Mouse (Mus musculus): ENCODE data around the gene Slc39a7.
A peak's percentile ranks its signal among the peaks of the same experiment; 100 is the strongest.
"Not testable (repeated sequence)": the region's sequence is repeated elsewhere in the genome, so short reads cannot be mapped to it uniquely, and the experiment has no call there.

Gene Slc39a7

DNA sequence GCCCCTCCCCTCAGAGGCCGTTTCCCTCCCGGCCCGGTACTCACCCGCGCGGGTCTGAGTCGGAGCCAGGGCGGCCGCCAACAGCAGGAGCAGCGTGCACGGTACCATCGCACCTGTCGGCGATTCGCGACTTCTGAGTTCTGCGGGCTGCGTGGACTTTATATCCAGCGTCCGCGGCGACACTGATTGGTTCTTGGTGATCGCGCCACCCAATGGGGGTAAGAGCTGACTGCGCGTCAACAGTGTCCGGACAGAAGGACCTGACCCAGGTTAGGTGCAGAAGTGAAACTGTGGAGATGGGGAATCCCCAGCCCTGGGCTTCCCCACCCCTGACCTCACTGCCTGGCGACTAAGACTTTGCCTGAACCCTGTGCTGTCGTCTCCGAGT is 31.3 kb downstream of the Slc39a7 start, which contains the start of gene H2-K1:
H2-K1 (minus strand) TSS at position 198 of the 388 bp plus-strand sequence.
- DNase-seq (ENCODE audit: low read depth, low spot score): peak; percentile 82

DNA sequence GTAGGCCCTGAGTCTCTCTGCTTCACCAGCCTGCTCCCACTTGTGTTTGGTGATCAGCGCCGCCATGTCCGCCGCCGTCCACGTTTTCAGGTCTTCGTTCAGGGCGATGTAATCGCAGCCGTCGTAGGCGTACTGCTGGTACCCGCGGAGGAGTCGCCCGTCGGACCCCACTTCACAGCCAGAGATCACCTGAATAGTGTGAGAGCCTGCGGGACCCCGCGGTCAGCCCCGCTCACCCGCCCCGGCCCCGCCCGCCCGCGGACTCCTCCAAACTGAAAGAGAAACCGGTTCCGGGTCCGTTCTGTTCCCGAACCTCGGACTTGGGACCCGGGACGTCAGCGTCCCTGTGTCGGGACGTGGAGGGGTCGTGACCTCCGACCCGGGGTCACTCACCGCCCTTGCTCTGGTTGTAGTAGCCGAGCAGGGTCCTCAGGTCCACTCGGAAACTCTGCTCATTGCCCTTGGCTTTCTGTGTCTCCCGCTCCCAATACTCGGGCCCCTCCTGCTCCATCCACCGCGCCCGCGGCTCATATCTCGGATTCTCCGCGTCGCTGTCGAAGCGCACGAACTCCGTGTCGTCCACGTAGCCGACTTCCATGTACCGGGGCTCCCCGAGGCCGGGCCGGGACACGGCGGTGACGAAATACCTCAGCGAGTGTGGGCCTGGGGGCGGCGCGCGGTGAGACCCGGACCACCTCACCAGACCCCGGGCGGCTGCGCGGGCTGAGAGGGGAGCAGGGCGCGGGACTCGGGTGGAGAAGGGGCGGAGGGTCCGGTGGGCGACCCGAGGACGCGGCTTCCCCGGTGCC is 31.9 kb downstream of the Slc39a7 start:
- no peak for DNase-seq (ENCODE audit: low read depth, low spot score)

GRCm38 (mm10) chr17:33998697-33999096 is 32.8 kb downstream of the Slc39a7 start:
- DNase-seq (ENCODE audit: low read depth, low spot score): not testable (repeated sequence)

- DNase-seq (ENCODE audit: low read depth, low spot score): not testable (repeated sequence)
Observed at GRCm38 (mm10) chr17:33997025-33997424, 34.5 kb downstream of the Slc39a7 start.

DNA sequence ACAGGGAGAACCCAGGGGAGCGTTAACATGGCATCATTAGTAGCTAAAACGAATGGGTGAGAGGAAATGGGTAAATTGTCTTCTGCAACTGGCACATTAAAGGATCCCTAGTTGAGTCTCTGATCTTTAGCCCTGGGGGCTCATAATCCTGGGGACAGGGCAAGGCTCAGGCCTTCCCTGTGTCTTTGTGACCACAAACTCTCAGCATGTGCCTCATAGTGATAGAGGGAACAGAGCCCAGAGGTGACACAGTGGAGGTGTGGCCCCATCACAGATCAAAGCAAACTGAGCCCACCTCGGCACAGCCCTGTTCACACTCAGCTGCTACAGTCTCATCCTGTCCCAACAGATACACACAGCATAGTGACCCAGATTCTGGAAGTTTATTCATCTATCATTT is 35.8 kb downstream of the Slc39a7 start:
- no peak for DNase-seq (ENCODE audit: low read depth, low spot score)

DNA sequence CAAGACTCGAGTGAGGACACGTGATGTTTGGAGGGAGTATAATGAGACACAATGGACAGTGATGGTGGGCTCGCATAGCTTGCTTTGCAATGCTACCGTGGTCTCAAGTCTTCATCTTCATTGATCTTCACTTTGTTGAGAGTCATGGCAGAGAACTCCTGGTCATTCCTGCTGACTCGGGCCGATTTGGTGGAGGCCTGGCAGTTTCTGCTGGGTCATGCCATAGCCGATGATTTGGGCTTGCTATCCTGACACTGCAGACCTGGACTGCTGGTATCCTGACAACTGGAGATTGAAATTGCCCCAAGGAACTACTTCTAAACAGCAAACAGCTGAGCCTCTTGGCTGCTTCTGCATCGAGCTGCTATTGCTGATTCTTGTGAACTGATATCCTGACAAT is 36.5 kb downstream of the Slc39a7 start:
- DNase-seq (ENCODE audit: low read depth, low spot score): no peak

DNA sequence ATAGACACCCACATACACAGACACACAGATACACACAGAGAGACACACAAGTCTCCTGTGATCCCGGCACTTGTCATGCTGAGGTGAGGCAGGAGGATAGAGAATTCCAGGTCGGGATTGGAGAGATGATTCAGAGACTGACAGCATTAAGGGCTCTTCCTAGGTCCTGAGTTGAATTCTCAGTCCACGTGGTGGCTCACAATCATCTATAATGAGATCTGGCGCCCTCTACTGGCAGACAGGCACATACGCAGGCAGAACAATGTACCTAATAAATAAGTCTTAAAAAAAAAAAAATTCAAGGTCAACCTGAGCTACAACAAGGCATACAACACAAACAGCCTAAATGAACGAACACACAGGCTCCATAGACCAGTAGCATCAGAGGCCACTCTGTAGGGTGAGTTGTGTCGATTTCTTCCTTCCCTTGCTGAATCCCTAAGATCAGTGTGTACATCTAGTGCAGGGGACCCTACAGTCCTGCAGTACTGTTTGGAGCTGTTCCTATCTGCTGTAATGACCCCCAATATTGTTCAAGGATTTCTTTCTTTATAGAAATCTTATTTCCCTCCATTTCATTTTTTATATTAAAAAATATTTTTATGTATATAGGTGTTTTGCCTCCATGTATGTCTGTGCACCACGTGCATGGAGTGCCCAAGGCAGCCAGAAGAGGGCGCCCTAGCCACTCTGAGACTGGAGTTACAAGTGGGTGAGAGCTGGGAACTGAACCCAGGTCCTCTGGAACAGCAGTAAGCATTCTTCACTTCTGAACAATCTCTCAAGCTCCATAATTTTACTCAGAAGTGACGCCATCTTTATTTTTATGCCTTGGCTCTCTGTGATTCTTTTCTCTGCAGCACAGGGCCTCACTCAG is 39.5 kb downstream of the Slc39a7 start:
- peak; percentile 94 for DNase-seq (ENCODE audit: low read depth, low spot score)

- peak; percentile 76 for DNase-seq (ENCODE audit: low read depth, low spot score)
Observed at GRCm38 (mm10) chr17:33982136-33982535, 49.3 kb downstream of the Slc39a7 start.

DNA sequence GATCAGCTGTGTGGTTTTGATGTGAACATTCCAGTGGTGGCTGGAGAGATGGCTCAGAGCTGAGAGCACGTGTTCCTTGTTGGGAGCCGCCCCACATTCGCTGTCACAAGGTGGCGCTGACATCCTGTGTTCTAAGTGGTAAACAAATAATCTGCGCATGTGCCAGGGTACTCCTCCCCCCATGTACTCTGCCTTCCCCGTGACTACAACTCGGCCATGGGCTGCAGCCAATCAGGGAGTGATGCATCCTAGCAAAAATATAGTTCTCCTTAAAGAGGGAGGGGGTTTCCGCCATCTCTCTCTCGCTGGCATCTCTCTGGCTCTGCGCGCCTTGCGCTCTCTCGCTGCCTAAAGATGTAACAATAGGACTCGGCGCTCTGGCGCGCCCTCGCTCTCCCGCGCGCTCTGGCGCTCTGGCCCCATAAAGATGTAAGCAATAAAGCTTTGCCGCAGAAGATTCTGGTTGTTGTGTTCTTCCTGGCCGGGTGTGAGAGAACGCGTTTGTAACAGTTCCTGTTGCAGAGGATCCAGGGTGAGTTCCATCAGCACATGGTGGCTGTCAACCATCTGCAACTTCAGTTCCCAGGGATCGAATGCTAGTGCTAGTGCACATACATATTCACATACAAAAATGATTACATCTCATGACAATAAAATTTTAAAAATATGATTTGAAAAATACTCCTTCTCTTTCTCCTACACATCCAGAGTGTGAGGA is 50.1 kb downstream of the Slc39a7 start:
- peak; percentile 99 for DNase-seq (ENCODE audit: low read depth, low spot score)

DNA sequence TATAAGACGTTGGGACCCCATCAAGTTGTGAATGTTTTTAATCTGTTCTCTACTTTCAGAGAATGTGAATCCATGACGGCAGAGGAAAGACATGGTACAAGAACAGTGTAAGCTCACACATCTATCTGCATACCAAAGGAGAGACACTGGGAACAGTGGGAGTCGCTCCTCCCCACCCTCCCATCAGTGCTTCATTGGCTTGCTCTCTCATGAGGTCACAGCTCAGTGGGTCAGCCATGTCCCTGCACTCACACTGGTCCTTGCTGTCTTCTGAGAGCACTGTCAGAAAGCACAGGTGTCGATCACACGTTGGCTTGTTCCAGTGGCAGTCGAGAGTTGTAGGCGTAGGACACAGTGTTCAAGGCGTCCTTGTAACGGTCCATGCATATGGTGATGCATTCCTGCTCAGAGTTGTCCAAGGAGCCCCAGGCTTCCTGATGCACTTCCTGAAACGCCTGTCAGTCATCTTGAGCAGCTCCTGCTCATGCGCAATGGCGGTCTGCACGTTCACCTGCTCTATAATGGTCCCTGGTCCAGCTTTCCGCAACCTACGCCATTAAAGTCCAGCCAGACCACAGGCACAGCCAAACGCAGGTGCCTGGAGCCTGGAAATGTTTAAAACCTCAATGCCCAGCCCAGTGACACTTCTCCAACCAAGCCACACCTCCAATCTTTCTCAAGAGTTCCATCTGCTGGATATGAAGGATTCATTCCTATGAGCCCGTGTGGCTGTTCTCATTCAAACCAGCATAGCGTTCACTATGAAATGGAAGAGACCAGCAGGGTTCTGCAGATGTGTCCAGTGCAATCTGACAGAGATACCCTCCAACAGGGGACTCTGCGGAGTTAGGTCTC is 51.1 kb downstream of the Slc39a7 start:
- peak; percentile 86 for DNase-seq (ENCODE audit: low read depth, low spot score)

GRCm38 (mm10) chr17:33979512-33980050 is 51.9 kb downstream of the Slc39a7 start:
- DNase-seq (ENCODE audit: low read depth, low spot score): no peak

DNA sequence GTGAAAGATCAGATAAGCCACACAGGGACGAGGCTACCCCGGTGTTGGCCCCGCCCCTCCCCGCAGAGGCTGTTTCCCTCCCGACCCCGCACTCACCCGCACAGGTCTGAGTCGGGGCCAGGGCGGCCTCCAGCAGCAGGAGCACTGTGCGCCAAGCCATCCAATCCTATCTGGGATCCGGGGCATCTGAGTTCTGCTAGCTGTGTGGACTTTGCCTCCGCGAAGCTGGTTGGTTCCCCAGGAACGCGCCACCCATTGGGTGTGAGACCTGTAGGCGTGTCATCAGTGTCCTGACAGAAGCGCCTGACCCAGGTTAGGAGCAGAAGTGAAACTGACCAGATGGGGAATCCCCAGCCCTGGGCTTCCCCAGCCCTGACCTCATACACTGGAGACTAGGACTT is 52.9 kb downstream of the Slc39a7 start:
- peak; percentile 92 for DNase-seq (ENCODE audit: low read depth, low spot score)
